Mouse (Mus musculus) lung, adult 2 months (tissue): ENCODE measurements around the gene Htra1.

Experiments used
- CTCF ChIP-seq: fragments of 200-500 bp; IDR thresholded peaks from 2 replicates; pipeline ENCODE4 v1.5.1; 2011; ENCODE audit warnings: mild to moderate bottlenecking, low read length, control low read depth; ENCODE audit not compliant: insufficient read depth
- POLR2A ChIP-seq: fragments of 200-500 bp; IDR thresholded peaks from 2 replicates; pipeline ENCODE4 v1.6.1; 2011; ENCODE audit warnings: low read depth, mild to moderate bottlenecking, control low read depth, low read length, borderline replicate concordance; ENCODE audit errors: extremely low read depth

DNA sequence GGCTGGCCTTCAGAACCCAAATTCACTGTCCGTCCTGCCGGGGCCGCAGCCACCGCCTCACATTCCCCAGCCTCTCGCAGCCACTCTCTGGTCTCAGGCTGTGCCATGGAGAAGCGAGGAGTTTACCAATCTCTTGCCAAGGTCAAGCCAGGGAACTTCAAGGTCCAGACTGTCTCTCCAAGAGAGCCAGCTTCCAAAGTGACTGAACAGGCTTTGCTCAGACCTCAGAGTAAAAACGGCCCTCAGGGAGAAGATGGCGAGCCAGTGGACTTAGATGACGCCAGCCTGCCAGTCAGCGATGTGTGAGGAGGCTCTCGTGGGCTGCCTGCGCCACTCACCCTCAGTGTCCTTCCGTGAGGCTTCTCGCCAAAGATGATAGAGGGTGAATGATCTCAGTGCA, 25.1 kb upstream of the Htra1 start:
- TF ChIP-seq POLR2A (no peak), CTCF (no peak)
